Mouse (Mus musculus): Measurements from ENCODE around the gene Bid. TPM values are rescaled to one million over a fixed set of nuclear protein-coding genes. Genes with fewer than 3 reads are reported as not detected.
A peak's percentile ranks its signal among the peaks of the same experiment; 100 is the strongest.
"Not testable (repeated sequence)": the region's sequence is repeated elsewhere in the genome, so short reads cannot be mapped to it uniquely, and the experiment has no call there.

The Bid gene
- total RNA-seq, 4 experiments from 2014 or later: 10.9 to 16.3 (median 14.8) TPM

GRCm38 (mm10) chr6:120905111-120905510, 11.5 kb downstream of the Bid start:
- no peak for DNase-seq (ENCODE audit: low spot score in 2 of 2)

GRCm38 (mm10) chr6:120903961-120904360, 12.7 kb downstream of the Bid start:
- DNase-seq (ENCODE audit: low spot score in 2 of 2): no peak

- no peak for DNase-seq (ENCODE audit: low spot score in 2 of 2)
Observed at GRCm38 (mm10) chr6:120903450-120903912, 13.2 kb downstream of the Bid start.

- DNase-seq (ENCODE audit: low spot score in 2 of 2): no peak
Observed at GRCm38 (mm10) chr6:120901776-120902645, 14.6 kb downstream of the Bid start.

- DNase-seq (ENCODE audit: low spot score in 2 of 2): no peak
Observed at GRCm38 (mm10) chr6:120898188-120898833, 18.3 kb downstream of the Bid start.

GRCm38 (mm10) chr6:120894524-120894923, 22.1 kb downstream of the Bid start:
- DNase-seq (ENCODE audit: low spot score in 2 of 2): no peak

- no peak for DNase-seq (ENCODE audit: low spot score in 2 of 2)
Observed at GRCm38 (mm10) chr6:120894089-120894488, 22.6 kb downstream of the Bid start.

- no peak for DNase-seq (ENCODE audit: low spot score in 2 of 2)
Observed at GRCm38 (mm10) chr6:120886696-120887095, 30.0 kb downstream of the Bid start.

- DNase-seq (ENCODE audit: low spot score in 2 of 2): no peak
Observed at GRCm38 (mm10) chr6:120884436-120884835, 32.2 kb downstream of the Bid start.

GRCm38 (mm10) chr6:120879046-120879445, 37.6 kb downstream of the Bid start:
- DNase-seq (ENCODE audit: low spot score in 2 of 2): no peak

- no peak for DNase-seq (ENCODE audit: low spot score in 2 of 2)
Observed at GRCm38 (mm10) chr6:120873874-120874273, 42.8 kb downstream of the Bid start.

GRCm38 (mm10) chr6:120871286-120871685, 45.4 kb downstream of the Bid start:
- DNase-seq (ENCODE audit: low spot score in 2 of 2): no peak

GRCm38 (mm10) chr6:120868824-120869223, 47.8 kb downstream of the Bid start:
- DNase-seq (ENCODE audit: low spot score in 2 of 2): no peak

GRCm38 (mm10) chr6:120866051-120866814, 50.4 kb downstream of the Bid start:
- no peak for DNase-seq (ENCODE audit: low spot score in 2 of 2)

- no peak for DNase-seq (ENCODE audit: low spot score in 2 of 2)
Observed at GRCm38 (mm10) chr6:120860079-120860478, 56.6 kb downstream of the Bid start.

GRCm38 (mm10) chr6:120858217-120858711, 58.4 kb downstream of the Bid start:
- DNase-seq (ENCODE audit: low spot score in 2 of 2): peak; percentile 63 to 68

- DNase-seq (ENCODE audit: low spot score in 2 of 2): no peak
Observed at GRCm38 (mm10) chr6:120854413-120854812, 62.2 kb downstream of the Bid start.

- not testable (repeated sequence) for DNase-seq (ENCODE audit: low spot score in 2 of 2)
Observed at GRCm38 (mm10) chr6:120850720-120851119, 65.9 kb downstream of the Bid start.
